Mouse (Mus musculus) skeletal muscle tissue, adult 2 months (tissue): ENCODE measurements at regions not wholly inside any gene's neighbourhood (a gene's known extent, or its start where the extent isn't known, plus 50 kb on each side); places are given as distances from the start of the nearest gene placed in this dataset.

ENCODE experiments used
- DNase-seq: peaks from one replicate; pipeline ENCODE4 v3.0.0-alpha.2; 2012; ENCODE audit warnings: low read depth, low spot score

- no peak for DNase-seq
These were observed 523.7 kb downstream of the Tbc1d22a start for GRCm38 (mm10) chr15:86737945-86738344.

GRCm38 (mm10) chr15:86738356-86738755 is 524.1 kb downstream of the Tbc1d22a start:
- no peak for DNase-seq

- no peak for DNase-seq
These were observed 524.5 kb downstream of the Tbc1d22a start for GRCm38 (mm10) chr15:86738776-86739175.

- no peak for DNase-seq
These were observed 537.3 kb downstream of the Tbc1d22a start for GRCm38 (mm10) chr15:86751436-86752136.

GRCm38 (mm10) chr15:86763581-86764375 is 549.5 kb downstream of the Tbc1d22a start:
- DNase-seq, result no peak

- no peak for DNase-seq
These were observed 553.4 kb downstream of the Tbc1d22a start for GRCm38 (mm10) chr15:86767623-86768022.

GRCm38 (mm10) chr15:86773041-86773440 is 558.8 kb downstream of the Tbc1d22a start:
- no peak for DNase-seq

GRCm38 (mm10) chr15:86777998-86778397 is 563.7 kb downstream of the Tbc1d22a start:
- no peak for DNase-seq

- DNase-seq, result no peak
These were observed 566.9 kb downstream of the Tbc1d22a start for GRCm38 (mm10) chr15:86781160-86781559.

- DNase-seq, result no peak
These were observed 580.5 kb downstream of the Tbc1d22a start for GRCm38 (mm10) chr15:86794716-86795115.

- DNase-seq, result no peak
These were observed 584.4 kb downstream of the Tbc1d22a start for GRCm38 (mm10) chr15:86798474-86799178.

- DNase-seq, result no peak
These were observed 593.2 kb downstream of the Tbc1d22a start for GRCm38 (mm10) chr15:86807296-86808080.

GRCm38 (mm10) chr15:86811821-86812220 is 597.6 kb downstream of the Tbc1d22a start:
- DNase-seq, result no peak

- DNase-seq, result no peak
These were observed 600.7 kb downstream of the Tbc1d22a start for GRCm38 (mm10) chr15:86814808-86815421.

GRCm38 (mm10) chr15:86835996-86836395 is 621.7 kb downstream of the Tbc1d22a start:
- no peak for DNase-seq

GRCm38 (mm10) chr15:86852161-86852870 is 638.1 kb downstream of the Tbc1d22a start:
- DNase-seq, result no peak

GRCm38 (mm10) chr15:86858356-86858906 is 644.2 kb downstream of the Tbc1d22a start:
- DNase-seq, result no peak

GRCm38 (mm10) chr15:86875721-86876309 is 661.6 kb downstream of the Tbc1d22a start:
- no peak for DNase-seq

- no peak for DNase-seq
These were observed 647.1 kb upstream of the Fam19a5 start for GRCm38 (mm10) chr15:86896974-86897373.

GRCm38 (mm10) chr15:86899961-86900360 is 644.1 kb upstream of the Fam19a5 start:
- DNase-seq, result no peak
